Mouse (Mus musculus) lung, postnatal 14 days (tissue): ENCODE measurements around the gene Kpna2.
A peak's percentile ranks its signal among the peaks of the same experiment; 100 is the strongest.

ENCODE experiments used
- DNase-seq: peaks from one replicate; pipeline ENCODE4 v3.0.0; 2021

Kpna2 gene

DNA sequence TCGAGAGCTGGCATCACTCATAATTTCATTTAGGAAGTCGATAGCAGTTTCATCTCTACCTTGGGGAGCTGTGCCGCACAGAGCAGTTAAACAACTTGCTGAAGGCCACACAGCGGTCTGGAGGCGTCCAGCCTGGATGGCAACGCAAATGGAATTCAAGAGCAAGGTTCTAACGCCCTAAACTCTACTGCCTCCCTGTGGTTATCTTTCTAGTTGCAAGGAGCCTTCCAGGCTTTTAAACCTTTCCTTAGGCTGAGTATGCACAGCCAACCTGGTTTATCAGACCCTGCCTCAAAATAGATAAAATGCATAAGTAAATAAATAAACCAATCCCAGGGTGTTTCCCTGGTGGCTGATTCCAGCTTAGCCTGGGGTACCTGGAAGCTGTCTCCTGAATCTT is 18.9 kb downstream of the Kpna2 start:
- DNase-seq = peak; percentile 81

DNA sequence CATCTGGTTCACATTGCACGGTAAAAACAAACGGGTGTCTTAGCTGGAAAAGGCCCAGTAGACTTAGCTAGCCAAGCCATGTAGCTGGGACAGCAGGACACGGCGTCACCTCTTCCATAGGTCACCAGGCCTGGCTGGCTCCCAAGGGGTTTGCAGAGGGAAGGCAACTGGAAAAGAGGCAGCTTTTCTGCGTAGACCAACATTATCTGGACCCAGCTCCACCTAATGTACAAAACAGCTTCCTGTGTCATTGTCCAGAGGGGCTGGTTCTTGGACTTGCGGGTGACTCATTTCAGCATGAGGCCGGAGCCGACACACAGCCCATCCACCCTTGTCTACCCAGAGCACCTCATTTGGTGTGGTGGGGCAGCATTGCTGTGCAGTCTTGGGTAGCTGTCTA is 23.1 kb downstream of the Kpna2 start:
- DNase-seq = peak; percentile 82

DNA sequence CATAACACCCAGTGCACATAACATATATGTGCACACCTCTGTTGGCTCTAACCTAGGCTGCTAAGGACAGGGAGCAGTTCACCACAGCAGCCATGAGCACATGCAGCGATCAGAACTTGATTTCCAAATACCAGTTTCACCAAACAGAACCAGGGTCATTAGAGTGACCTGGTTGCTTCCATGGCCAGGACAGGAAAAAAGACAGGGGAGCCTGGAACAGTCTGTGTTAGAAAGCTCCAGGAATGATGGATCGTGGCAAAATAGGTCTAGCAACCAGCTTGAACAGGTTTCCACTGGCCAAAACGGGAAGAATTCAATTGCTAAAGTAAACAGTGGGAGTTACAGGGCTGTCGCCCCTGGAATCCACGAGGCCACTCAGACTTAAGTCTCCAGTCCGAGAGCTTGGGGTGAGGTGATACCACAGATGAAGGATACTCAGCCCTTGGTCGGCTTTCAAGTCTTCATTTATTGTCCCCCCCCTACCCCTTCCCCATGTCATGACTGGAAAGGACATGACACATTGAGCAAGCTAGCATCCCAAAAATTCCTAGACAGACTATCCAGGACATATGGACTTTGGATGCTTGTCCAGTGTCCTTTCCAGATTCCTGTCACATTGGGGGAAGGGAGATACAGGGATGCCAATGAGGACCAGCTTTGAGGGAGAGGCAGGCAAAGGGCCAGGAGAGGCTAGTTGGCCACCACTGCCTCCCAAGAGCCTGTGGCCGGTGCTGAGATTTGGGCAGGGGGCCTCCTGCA is 23.7 kb downstream of the Kpna2 start:
- no peak for DNase-seq

DNA sequence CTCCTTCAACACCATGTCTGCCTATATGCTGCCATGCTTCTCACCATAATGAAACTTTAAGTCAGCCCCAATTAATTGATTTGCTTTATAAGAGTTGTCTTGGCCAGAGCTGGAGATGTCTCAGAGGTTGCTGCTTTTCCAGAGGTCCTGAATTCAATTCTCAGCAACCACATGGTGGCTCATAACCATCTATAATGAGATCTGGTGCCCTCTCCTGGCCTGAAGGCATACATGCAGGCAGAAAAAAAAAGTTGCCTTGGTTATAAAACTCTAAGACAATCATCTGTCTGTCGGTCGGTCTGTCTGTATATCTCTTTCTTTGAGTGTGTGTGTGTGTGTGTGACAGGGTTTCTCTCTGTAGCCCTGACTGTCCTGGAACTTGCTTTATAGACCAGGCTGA is 24.9 kb downstream of the Kpna2 start:
- no peak for DNase-seq

DNA sequence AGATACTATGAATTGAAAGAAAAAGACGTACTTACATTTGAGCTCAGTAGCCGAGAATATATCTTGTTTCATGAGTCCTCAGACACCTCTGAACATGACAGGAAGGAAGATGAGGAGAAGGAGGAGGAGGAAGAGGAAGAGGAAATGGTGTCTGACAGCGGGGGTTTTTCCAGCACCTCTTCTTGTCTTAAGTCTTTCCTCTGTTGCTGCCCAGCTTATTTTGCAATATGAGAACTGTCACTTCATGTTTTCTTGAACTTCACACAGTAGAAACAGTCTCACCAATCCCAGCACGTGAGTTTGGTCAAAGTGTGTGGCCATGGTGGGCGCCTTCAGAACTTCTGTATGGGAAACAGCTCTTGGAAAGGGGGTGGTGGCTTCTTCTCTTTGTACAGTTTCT is 26.3 kb downstream of the Kpna2 start:
- no peak for DNase-seq

DNA sequence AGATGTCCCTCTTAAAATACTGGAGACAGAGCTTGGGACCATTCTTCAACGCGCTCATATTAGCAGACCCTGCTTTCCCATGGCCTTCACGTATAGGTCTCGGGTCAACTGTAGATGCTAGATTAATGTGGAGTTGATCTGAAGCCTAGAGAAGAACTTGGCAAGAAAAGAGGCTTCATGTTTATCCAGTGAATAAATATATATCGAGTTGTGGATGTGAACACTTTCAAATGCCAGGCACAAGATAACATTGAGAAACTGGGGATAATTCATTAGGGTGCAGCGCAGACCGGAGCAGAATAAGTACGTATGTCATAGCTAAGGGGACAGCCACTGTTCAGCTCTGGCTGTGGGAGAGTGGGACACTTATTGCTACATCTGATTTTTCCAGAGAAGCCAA is 29.5 kb downstream of the Kpna2 start:
- DNase-seq = no peak

DNA sequence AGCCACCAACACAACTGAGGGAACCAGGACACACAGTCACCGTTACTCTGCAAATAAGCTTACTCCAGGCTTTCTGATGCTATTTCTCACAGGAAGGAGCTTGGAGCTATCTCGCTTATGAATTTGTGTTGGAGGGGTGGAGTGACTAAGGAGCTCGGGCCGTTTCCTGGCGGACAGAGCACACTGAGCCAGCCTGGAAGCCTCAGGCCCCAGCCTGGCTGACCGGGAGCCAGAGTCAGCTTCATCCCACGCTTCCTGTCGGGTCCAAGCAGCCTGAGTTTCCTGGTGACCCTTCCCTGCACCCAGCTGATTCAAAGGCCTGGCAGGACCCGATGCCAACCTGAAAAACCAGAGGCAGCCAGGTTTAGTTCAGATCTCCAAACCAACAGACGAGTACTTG is 31.7 kb downstream of the Kpna2 start:
- DNase-seq = peak; percentile 66

DNA sequence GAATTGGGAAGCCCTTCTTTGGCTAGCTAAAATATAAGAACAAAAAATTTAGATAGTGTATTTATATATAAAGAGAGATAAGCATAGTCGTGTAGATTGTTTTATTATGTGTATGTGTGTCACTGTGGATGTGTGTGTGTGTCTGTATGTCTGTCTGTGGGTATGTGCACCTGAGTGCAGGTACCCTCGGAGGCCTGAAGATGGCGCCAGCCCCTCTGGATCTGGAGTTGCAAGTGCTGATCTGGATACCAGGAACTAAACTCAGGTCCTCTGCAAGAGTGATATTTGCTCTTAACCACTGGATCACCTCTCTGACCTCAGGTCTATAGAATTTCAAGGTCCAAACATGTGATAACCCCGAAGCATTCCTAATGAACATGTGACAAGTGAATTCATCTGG is 33.5 kb downstream of the Kpna2 start:
- DNase-seq = no peak

DNA sequence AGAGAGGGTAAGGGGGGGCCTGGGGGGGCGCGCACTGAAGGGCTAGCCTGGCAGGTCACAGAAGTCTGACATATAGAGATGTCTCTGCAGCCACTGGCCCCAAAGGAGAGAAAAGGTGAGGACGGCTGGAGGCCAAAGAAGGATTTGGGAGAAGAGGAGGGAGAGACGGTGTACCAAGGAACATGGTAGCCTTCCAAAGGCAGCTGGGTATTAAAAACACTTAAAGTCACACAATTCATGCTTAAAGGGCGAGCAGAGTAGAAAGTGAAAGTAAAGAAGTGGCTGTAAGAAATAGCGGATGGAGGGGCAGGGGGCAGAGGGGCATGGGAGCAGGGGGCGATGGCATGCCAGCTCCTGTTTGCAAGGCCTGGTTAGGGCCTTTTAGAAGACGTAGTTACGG is 37.0 kb downstream of the Kpna2 start:
- no peak for DNase-seq

DNA sequence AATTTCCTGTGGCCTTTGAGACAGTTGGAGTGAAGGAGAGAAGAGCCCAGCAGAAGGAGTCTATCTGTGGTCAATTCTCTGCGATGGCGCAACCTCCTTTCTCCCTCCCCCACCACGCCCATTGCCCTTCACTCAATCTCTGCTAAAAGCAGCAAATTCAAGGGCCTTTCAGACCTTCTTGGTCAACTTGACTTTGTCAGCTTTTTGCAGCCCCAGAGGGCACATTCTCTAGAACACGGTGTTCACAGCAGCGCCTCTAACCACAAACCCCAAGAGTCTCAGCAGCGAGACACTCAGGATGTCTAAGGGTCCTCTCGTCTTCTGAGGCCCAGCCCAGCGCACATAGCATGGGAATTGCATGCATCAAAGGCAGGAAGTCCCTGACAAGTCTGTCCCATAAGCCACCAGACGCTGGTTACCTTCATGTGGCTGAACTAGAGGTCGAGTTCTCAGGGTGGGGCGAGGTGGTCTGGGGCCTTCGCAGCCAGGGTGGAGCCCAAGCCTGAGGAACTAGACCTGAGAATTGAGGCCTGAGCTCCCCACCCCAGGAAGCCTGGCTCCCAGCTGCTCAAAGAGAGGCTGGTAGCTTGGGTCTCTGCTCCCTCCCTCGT is 37.8 kb downstream of the Kpna2 start:
- peak; percentile 70 for DNase-seq

DNA sequence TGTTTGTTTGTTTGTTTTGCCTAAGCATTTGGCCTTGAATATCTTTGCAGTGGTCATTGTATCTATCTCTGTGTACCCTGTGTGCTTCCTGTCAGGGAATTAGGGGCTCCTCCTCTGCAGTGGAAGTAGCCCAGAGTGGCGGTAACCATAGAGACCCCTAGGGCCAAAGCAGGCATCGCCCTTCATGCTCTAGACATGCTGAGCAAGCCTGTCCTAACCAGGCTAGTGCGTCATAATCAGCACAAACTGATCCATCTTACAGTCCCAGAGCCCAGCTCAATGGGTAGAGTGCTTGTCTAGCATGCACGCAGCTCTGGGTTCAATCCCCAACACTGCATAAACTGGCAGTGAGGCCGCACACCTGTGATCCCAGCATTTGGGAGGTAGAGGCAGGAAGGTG is 40.2 kb downstream of the Kpna2 start:
- no peak for DNase-seq

DNA sequence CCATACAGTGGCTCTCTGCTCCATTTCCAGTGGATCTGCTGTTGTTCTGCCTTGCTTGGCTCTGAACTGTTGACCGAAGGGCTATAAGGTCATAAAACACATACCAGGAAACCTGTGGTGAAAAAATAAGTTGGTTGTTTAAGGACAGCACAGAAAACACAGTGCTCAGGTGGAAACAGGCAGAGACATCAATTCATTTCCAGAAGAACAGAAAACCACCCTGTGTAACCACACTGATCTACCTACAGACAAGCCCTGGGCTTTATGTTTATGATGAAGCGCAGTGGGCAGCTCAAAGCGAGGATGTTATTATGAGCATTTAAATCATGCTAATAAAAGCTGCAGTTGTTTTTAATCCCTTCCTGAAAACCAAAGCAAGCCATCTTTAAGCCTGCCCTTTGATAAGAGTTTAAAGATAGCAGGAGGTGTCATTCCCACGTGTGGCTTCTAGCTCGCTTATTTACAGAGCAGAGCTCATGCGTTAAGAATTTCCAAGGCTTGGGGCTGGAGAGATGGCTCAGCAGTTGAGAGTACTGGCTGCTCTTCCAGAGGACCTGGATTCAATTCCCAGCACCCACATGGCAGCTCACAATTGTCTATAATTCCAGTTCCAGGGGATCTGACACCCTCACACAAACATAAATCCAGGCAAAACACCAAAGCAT is 40.8 kb downstream of the Kpna2 start:
- DNase-seq = no peak

DNA sequence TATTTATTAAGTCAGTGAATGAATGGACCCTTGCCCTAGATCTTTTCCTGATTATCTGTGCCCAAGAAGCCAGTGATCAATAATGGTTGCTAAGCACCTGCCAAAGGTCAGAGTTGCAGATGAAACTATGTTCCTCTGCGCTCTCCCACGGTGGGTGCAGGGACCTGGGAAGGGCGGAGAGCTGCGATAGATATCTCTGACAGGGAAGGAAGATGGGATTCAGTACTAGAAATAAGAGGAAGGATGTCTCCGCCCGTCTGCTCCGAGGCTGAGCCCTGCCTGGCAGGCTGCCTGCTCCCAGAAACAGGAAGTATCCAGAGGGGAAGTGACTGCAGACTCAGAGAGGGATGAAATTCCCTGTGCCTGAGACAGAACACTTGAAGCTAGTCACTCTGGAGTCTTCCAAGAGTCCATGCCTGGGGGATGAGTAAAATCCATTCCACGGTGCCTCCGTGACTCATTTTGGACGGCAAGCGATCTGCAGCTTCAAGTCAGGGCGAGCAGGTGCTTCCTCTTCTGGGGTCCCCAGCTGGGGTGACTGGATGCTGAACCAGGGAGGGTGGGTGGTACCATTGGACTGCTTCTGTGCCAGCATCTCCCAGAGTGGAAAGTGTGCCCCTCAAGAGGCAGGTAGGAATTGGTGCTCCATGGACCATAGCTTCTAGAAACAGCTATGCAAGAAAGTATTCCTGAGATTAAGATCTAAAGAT is 41.9 kb downstream of the Kpna2 start:
- peak; percentile 85 for DNase-seq

DNA sequence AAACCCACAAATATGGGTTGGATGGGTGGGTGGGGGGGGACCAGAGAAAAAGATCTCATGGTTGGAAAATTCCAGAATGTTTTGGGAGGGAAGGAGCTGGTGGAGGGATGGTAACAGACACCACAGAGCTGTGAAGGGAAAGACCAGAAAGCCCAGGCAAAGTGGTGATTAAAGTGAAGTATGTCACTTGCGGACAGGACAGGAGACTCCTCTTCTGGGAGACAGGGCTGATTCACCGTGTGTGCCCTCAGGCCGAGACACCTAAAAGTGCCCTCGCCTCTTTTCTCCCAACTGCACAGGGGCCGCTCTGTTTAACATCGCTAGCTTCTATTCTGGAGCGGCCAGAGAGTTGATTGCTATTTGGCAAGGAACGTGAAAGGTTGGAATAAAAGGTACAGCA is 44.8 kb downstream of the Kpna2 start:
- no peak for DNase-seq

DNA sequence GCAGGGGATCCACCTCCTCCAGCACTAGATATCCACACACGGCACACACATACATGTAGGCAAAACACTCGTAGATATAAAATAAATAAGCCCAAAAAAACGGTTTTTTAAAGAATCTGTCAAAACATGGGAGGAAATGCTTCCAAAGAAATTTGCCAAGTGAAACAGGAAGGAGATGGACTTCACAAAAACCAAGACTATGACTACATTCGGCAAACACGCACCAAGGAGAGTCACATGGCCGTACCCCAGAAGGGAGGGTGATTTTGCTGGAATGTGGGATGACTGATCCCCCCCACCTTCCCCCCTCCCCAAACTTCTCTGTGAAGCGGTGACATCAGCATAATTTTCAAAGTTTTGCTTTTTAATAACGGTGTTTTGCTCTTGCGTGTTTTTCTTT is 45.2 kb downstream of the Kpna2 start:
- no peak for DNase-seq
